In genomic region chr1:64618226-64618625, GRCm38 (mm10) we compare ENCODE assay signal across 7 mouse cellular contexts. TPM values are rescaled to one million over a fixed set of nuclear protein-coding genes. Genes with fewer than 3 reads are reported as not detected.
DNase-seq lines count a peak whose midpoint lies in the region; ATAC-seq and TF ChIP-seq lines count a peak whose summit lies in the region.

No protein-coding gene starts in this region.

- DNase-seq in liver, adult 2 months (ENCODE audit: extremely low read depth, low read depth, low spot score), result no peak
- no peak for DNase-seq in liver
- DNase-seq in forebrain, embryonic 10.5 days (ENCODE audit: extremely low spot score, low spot score), result no peak
- DNase-seq in right cerebral cortex, postnatal 4 days, result no peak

- H3K79me2 ChIP-seq in liver, adult 2 months (ENCODE audit: control insufficient read depth, insufficient read depth, low read length), result no peaks in the 10 kb centered on the region

- no peak for ATAC-seq in limb, embryonic 13.5 days (ENCODE audit: low FRiP score, low read depth)
- ATAC-seq in megakaryocyte progenitor cell, adult 5-6 weeks (replicated peaks; ENCODE audit: poor library complexity), result no peak

- TF ChIP-seq POLR2A in liver, adult 2 months (IDR thresholded peaks at IDR 0.05; ENCODE audit: extremely low read depth, insufficient read depth, low read length), result no peak
- no peak for TF ChIP-seq POLR2A in olfactory bulb, adult 2 months (IDR thresholded peaks at IDR 0.05; ENCODE audit: insufficient read depth, low read depth, low read length)

- peaks cover 1% of the 10 kb centered on the region; the same call in 1 of the 2 replicates for H3K4me1 ChIP-seq in liver, adult 2 months (ENCODE audit: control insufficient read depth, insufficient read depth, low read length)
- H3K4me1 ChIP-seq in forebrain, embryonic 10.5 days, result peaks cover 40% of the 10 kb centered on the region
- H3K4me1 ChIP-seq in limb, embryonic 13.5 days, result peaks cover 44% of the 10 kb centered on the region
- peaks cover 28% of the 10 kb centered on the region for H3K4me1 ChIP-seq in olfactory bulb, adult 2 months (ENCODE audit: control insufficient read depth, insufficient read depth, low read length)

- 25% methylated on average over 3 of the region's 3 CpGs for WGBS in liver, adult 2 months
- WGBS in forebrain, embryonic 10.5 days, result 81% methylated on average over 3 of the region's 3 CpGs
- WGBS in limb, embryonic 13.5 days, result 59% methylated on average over 3 of the region's 3 CpGs
- WGBS in olfactory bulb, adult 2 months, result 11% methylated on average over 3 of the region's 3 CpGs

- H3K9me3 ChIP-seq in forebrain, embryonic 10.5 days, result no peaks in the 10 kb centered on the region
- H3K9me3 ChIP-seq in limb, embryonic 13.5 days, result no peaks in the 10 kb centered on the region

- H3K27me3 ChIP-seq in liver, adult 2 months (ENCODE audit: control insufficient read depth, insufficient read depth, low read length), result no peaks in the 10 kb centered on the region
- H3K27me3 ChIP-seq in forebrain, embryonic 10.5 days (ENCODE audit: poor library complexity, severe bottlenecking), result no peaks in the 10 kb centered on the region
- no peaks in the 10 kb centered on the region for H3K27me3 ChIP-seq in limb, embryonic 13.5 days

- H3K27ac ChIP-seq in liver, adult 2 months (replicated peaks; ENCODE audit: insufficient read depth, low read depth, low read length), result no peak overlapping the region
- peak overlapping the region; percentile 97 for H3K27ac ChIP-seq in forebrain, embryonic 10.5 days
- H3K27ac ChIP-seq in limb, embryonic 13.5 days, result peak overlapping the region; percentile 98; the same call in 1 of the 2 replicates
- peak overlapping the region; percentile 15 for H3K27ac ChIP-seq in olfactory bulb, adult 2 months (ENCODE audit: insufficient read depth, low read depth, low read length)

- TF ChIP-seq CTCF in liver, adult 2 months (IDR thresholded peaks at IDR 0.05; ENCODE audit: low read depth, low read length), result no peak
- no peak for TF ChIP-seq CTCF in olfactory bulb, adult 2 months (IDR thresholded peaks at IDR 0.05; ENCODE audit: insufficient read depth, low read depth, low read length)

- no peak overlapping the region for H3K9ac ChIP-seq in liver, adult 2 months (ENCODE audit: low read depth, low read length)
- peak overlapping the region; percentile 94 for H3K9ac ChIP-seq in limb, embryonic 13.5 days

- H3K4me2 ChIP-seq in limb, embryonic 13.5 days (replicated peaks), result peak overlapping the region; percentile 77

- H3K4me3 ChIP-seq in liver, adult 2 months (ENCODE audit: insufficient read depth, low read depth, low read length), result peak overlapping the region; percentile 86; the same call in 1 of the 2 replicates
- H3K4me3 ChIP-seq in forebrain, embryonic 10.5 days, result peak overlapping the region; percentile 75
- H3K4me3 ChIP-seq in limb, embryonic 13.5 days, result peak overlapping the region; percentile 67
- H3K4me3 ChIP-seq in olfactory bulb, adult 2 months (ENCODE audit: insufficient read depth, low read depth, low read length), result no peak overlapping the region

- no peaks in the 10 kb centered on the region for H3K36me3 ChIP-seq in liver, adult 2 months (ENCODE audit: control insufficient read depth, insufficient read depth, low read length)
- H3K36me3 ChIP-seq in forebrain, embryonic 10.5 days (replicated peaks), result peaks cover 14% of the 10 kb centered on the region
- peaks cover 9% of the 10 kb centered on the region for H3K36me3 ChIP-seq in limb, embryonic 13.5 days

RNA-seq across cellular contexts. Expression of gene Mettl21a, which starts 1.2 kb away (rescaled TPM):
- 6.9 and 7.0 TPM in 2 replicates for total RNA-seq in liver, adult 2 months (2014; rRNA removed)
- 6.0 and 9.1 TPM in 2 replicates for polyA plus RNA-seq in liver, adult 2 months (2012; rRNA removed)
- polyA plus RNA-seq in forebrain, embryonic 10.5 days (2016; fragmentation: Nextera tagmentation; extraction: Ambion mirVana), result 22.2 and 22.3 TPM in 2 replicates
- 26.0 and 27.2 TPM in 2 replicates for polyA plus RNA-seq in limb, embryonic 13.5 days (2015; fragmentation: Nextera tagmentation; extraction: Ambion mirVana)
- not detected in 2 replicates for polyA plus RNA-seq in olfactory bulb, adult 2 months (2012; ENCODE audit: insufficient read depth, insufficient read length, low replicate concordance, missing spikeins)
- total RNA-seq in megakaryocyte progenitor cell, adult 5-6 weeks (2015), result 8.1 and 8.9 TPM in 2 replicates
- 9.8 and 10.4 TPM in 2 replicates for total RNA-seq in megakaryocyte progenitor cell, adult 5-6 weeks (2017)
